ENCODE assay signal across 21 mouse cellular contexts in genomic region chr7:73411523-73411922, GRCm38 (mm10). TPM values are rescaled to one million over a fixed set of nuclear protein-coding genes. Genes with fewer than 3 reads are reported as not detected.
A peak's percentile ranks its signal among the peaks of the same experiment; 100 is the strongest.
DNase-seq lines count a peak whose midpoint lies in the region; ATAC-seq and TF ChIP-seq lines count a peak whose summit lies in the region.
"Had no signal": no experiment of that assay in that cellular context is flagged by ENCODE, and none has a peak within 500 bp of the region (broad histone marks: within the 10 kb centered on the region; RNA-seq: fewer than 3 reads in every experiment).

No protein-coding gene starts in this region.

- H3K9me3 ChIP-seq in lung, embryonic 16.5 days (ENCODE audit: control insufficient read depth, low read length): no peaks in the 10 kb centered on the region
- no peaks in the 10 kb centered on the region for H3K9me3 ChIP-seq in midbrain, embryonic 16.5 days (replicated peaks; ENCODE audit: control insufficient read depth, low read length, poor library complexity, severe bottlenecking)
- H3K9me3 ChIP-seq: midbrain, embryonic 12.5 days had no signal

- peak overlapping the region; percentile 56; the same call in 1 of the 2 replicates for H3K27ac ChIP-seq in heart, adult 2 months
- H3K27ac ChIP-seq in lung, embryonic 16.5 days (ENCODE audit: low read length): no peak overlapping the region
- no peak overlapping the region; the same call in 1 of the 2 replicates for H3K27ac ChIP-seq in midbrain, embryonic 16.5 days (ENCODE audit: low read length)
- H3K27ac ChIP-seq: macrophage had no signal

- peak; percentile 34; the same call in 1 of the 2 replicates for ATAC-seq in lung, embryonic 16.5 days (ENCODE audit: low read depth)
- 0 out of 2 replicates have a peak, but pooled peaks have one; percentile 2 for ATAC-seq in midbrain, embryonic 16.5 days
- ATAC-seq: inflammation-experienced regulatory T-cells, adult 6 months had no signal

- TF ChIP-seq CTCF in heart, adult 2 months (IDR thresholded peaks at IDR 0.05): no peak

- H3K4me3 ChIP-seq in heart, adult 2 months: no peak overlapping the region
- H3K4me3 ChIP-seq in lung, embryonic 16.5 days (ENCODE audit: low read length): no peak overlapping the region
- no peak overlapping the region for H3K4me3 ChIP-seq in midbrain, embryonic 16.5 days (ENCODE audit: low read depth, low read length)
- H3K4me3 ChIP-seq: heart, embryonic 12.5 days; midbrain, embryonic 12.5 days had no signal

- peaks cover 7% of the 10 kb centered on the region for H3K4me1 ChIP-seq in heart, adult 2 months (ENCODE audit: control insufficient read depth, insufficient read depth, low read length)
- H3K4me1 ChIP-seq in lung, embryonic 16.5 days (replicated peaks; ENCODE audit: control insufficient read depth, insufficient read depth, low read length): peaks cover 14% of the 10 kb centered on the region
- 0 out of 2 replicates have a peak, but pooled peaks cover 3% of the 10 kb centered on the region for H3K4me1 ChIP-seq in midbrain, embryonic 16.5 days (ENCODE audit: control insufficient read depth, insufficient read depth, low read length)

- no peaks in the 10 kb centered on the region for H3K79me2 ChIP-seq in heart, adult 2 months (replicated peaks; ENCODE audit: control insufficient read depth, insufficient read depth, low read length)

- H3K36me3 ChIP-seq in heart, adult 2 months (ENCODE audit: control insufficient read depth, insufficient read depth, low read length): no peaks in the 10 kb centered on the region
- peaks cover 12% of the 10 kb centered on the region for H3K36me3 ChIP-seq in lung, embryonic 16.5 days (ENCODE audit: control insufficient read depth, insufficient read depth, low read length)
- peaks cover 6% of the 10 kb centered on the region; the same call in 1 of the 2 replicates for H3K36me3 ChIP-seq in midbrain, embryonic 16.5 days (ENCODE audit: control insufficient read depth, insufficient read depth, low read length)

- TF ChIP-seq EP300 in heart, adult 2 months (IDR thresholded peaks at IDR 0.05; ENCODE audit: insufficient read depth, low read depth, low read length): no peak

- DNase-seq in heart, adult 2 months: no peak
- no peak for DNase-seq in heart, adult 11 months
- DNase-seq in lung, adult 18-20 months: no peak
- peak; percentile 41 for DNase-seq in R1 (ENCODE audit: low read depth, low spot score)
- no peak for DNase-seq in right cerebral cortex, postnatal 14 days
- DNase-seq: adrenal gland, adult 8-10 months; cerebellum, adult 8-10 months; heart, postnatal 14 days; kidney, adult 2 months; kidney, postnatal 14 days; left cerebral cortex, postnatal 4 days; lung, adult 2 months; right cerebral cortex, adult 18-20 months; thymus, postnatal 36 days had no signal

- 76% methylated on average over 7 of the region's 7 CpGs for WGBS in heart, adult 2 months
- WGBS in lung, embryonic 16.5 days: 51% methylated on average over 7 of the region's 7 CpGs
- WGBS in midbrain, embryonic 16.5 days: 57% methylated on average over 7 of the region's 7 CpGs

- intact Hi-C loops in heart, adult 2 months (cut with DNase I): no loop called here

- H3K9ac ChIP-seq in heart, adult 2 months (ENCODE audit: low read depth, low read length): no peak overlapping the region
- H3K9ac ChIP-seq in lung, embryonic 16.5 days (ENCODE audit: low read length): no peak overlapping the region
- H3K9ac ChIP-seq in midbrain, embryonic 16.5 days (ENCODE audit: low read depth, low read length): no peak overlapping the region
- H3K9ac ChIP-seq: heart, embryonic 12.5 days; midbrain, embryonic 12.5 days had no signal

- H3K4me2 ChIP-seq in lung, embryonic 16.5 days (ENCODE audit: low read depth, low read length): no peak overlapping the region
- H3K4me2 ChIP-seq in midbrain, embryonic 16.5 days (ENCODE audit: low read length): no peak overlapping the region
- H3K4me2 ChIP-seq: heart, embryonic 12.5 days; liver, embryonic 11.5 days; midbrain, embryonic 12.5 days had no signal

- no peak for TF ChIP-seq POLR2A in heart, adult 2 months (IDR thresholded peaks at IDR 0.05; ENCODE audit: insufficient read depth, low read depth, low read length)

- no peaks in the 10 kb centered on the region for H3K27me3 ChIP-seq in heart, adult 2 months (ENCODE audit: control insufficient read depth, insufficient read depth, low read length)
- no peaks in the 10 kb centered on the region for H3K27me3 ChIP-seq in lung, embryonic 16.5 days (ENCODE audit: control insufficient read depth, insufficient read depth, low read depth, low read length)
- no peaks in the 10 kb centered on the region for H3K27me3 ChIP-seq in midbrain, embryonic 16.5 days (ENCODE audit: control insufficient read depth, insufficient read depth, low read depth, low read length)
- H3K27me3 ChIP-seq: heart, embryonic 12.5 days; midbrain, embryonic 12.5 days had no signal

RNA-seq across cellular contexts. Expression of gene Rgma, which starts 36.2 kb away (rescaled TPM):
- total RNA-seq in heart, adult 2 months (2021): 10 to 100 TPM; 54.6 to 83.7 TPM
- polyA plus RNA-seq in heart, adult 2 months (2012; rRNA removed): 27.4 and 28.7 TPM in 2 replicates
- polyA plus RNA-seq in lung, embryonic 16.5 days (2015; fragmentation: Nextera tagmentation; extraction: Ambion mirVana): 10.1 and 10.5 TPM in 2 replicates
- 38.4 and 38.6 TPM in 2 replicates for polyA plus RNA-seq in midbrain, embryonic 16.5 days (2015; fragmentation: Nextera tagmentation; extraction: Ambion mirVana)
- polyA plus RNA-seq: inflammation-experienced regulatory T-cells, adult 6 months; macrophage had no signal
